Comparison of ENCODE assay signal across 30 mouse cellular contexts in the genomic region with DNA sequence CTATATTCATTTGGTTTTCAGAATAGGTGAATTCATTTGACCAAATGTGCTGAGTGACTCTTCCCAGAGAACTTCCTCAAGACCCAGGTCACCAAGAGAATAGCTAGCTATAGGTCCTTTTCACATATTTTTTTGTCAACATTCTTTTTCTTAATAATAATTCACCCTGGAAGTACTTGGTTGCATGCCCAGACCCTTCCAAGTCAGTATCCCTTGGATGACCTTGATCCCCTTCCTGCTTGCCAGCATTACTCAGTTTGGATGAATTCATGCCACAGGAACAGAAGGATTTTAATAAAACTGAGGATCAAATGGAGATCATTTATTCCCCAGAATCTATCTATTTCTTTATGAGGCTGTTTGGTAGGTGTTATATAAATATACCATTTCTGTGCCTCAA. TPM values are rescaled to one million over a fixed set of nuclear protein-coding genes. Genes with fewer than 3 reads are reported as not detected.
DNase-seq lines count a peak whose midpoint lies in the region.
"Had no signal": no experiment of that assay in that cellular context is flagged by ENCODE, and none has a peak within 500 bp of the region (broad histone marks: within the 10 kb centered on the region; RNA-seq: fewer than 3 reads in every experiment).

No protein-coding gene starts in this region.

- no peaks in the 10 kb centered on the region for H3K4me1 ChIP-seq in limb, embryonic 10.5 days
- H3K4me1 ChIP-seq: embryonic facial prominence, embryonic 12.5 days; embryonic facial prominence, embryonic 15.5 days; hindbrain, embryonic 12.5 days; hindbrain, embryonic 15.5 days had no signal

- H3K36me3 ChIP-seq in limb, embryonic 10.5 days = no peaks in the 10 kb centered on the region
- H3K36me3 ChIP-seq: embryonic facial prominence, embryonic 12.5 days; embryonic facial prominence, embryonic 15.5 days; G1E; hindbrain, embryonic 12.5 days; hindbrain, embryonic 15.5 days had no signal

- no peaks in the 10 kb centered on the region for H3K9me3 ChIP-seq in limb, embryonic 10.5 days (replicated peaks)
- H3K9me3 ChIP-seq: embryonic facial prominence, embryonic 12.5 days; embryonic facial prominence, embryonic 15.5 days; G1E; hindbrain, embryonic 12.5 days; hindbrain, embryonic 15.5 days had no signal

- H3K27me3 ChIP-seq in limb, embryonic 10.5 days (ENCODE audit: low read depth, poor library complexity, severe bottlenecking) = no peaks in the 10 kb centered on the region
- H3K27me3 ChIP-seq: CH12.LX; embryonic facial prominence, embryonic 12.5 days; embryonic facial prominence, embryonic 15.5 days; hindbrain, embryonic 12.5 days; hindbrain, embryonic 15.5 days; Patski had no signal

- no peak overlapping the region for H3K27ac ChIP-seq in limb, embryonic 10.5 days
- H3K27ac ChIP-seq: embryonic facial prominence, embryonic 12.5 days; embryonic facial prominence, embryonic 15.5 days; hindbrain, embryonic 12.5 days; hindbrain, embryonic 15.5 days had no signal

- DNase-seq in adrenal gland, adult 2 months = peak; percentile 22
- no peak for DNase-seq in adrenal gland, postnatal 4 days (ENCODE audit: low spot score in 2 of 2)
- peak; percentile 14 to 30 for DNase-seq in cerebellum, postnatal 14 days
- DNase-seq in cerebellum, postnatal 4 days (ENCODE audit: low spot score in 2 of 2) = no peak
- DNase-seq in adrenal gland, postnatal 25 days = peak; percentile 2
- DNase-seq in limb, embryonic 10.5 days (ENCODE audit: low spot score) = no peak
- no peak for DNase-seq in left cerebral cortex, adult 18-20 months (ENCODE audit: low spot score in 2 of 2)
- DNase-seq: B cell, adult 2 months; cerebellum, adult 18-20 months; cerebellum, adult 9-10 months; gastrocnemius, postnatal 14 days; heart, adult 11 months; kidney, adult 2 months had no signal

- H3K4me3 ChIP-seq in limb, embryonic 10.5 days = no peak overlapping the region
- H3K4me3 ChIP-seq: embryonic facial prominence, embryonic 12.5 days; embryonic facial prominence, embryonic 15.5 days; hindbrain, embryonic 12.5 days; hindbrain, embryonic 15.5 days had no signal

RNA-seq across cellular contexts. Expression of a gene that starts 44.9 kb away (rescaled TPM):
- not detected for total RNA-seq in adrenal gland, adult 2 months (2021)
- not detected in 2 replicates for polyA plus RNA-seq in adrenal gland, adult 2 months (2012; rRNA removed)
- total RNA-seq in adrenal gland, postnatal 4 days (2021) = 1 to 10 TPM in 1 of 2 experiments, under 1 TPM in 1; 0.14 to 1.3 TPM
- not detected in 2 replicates for total RNA-seq in adrenal gland, postnatal 25 days (2021)
- polyA plus RNA-seq in limb, embryonic 10.5 days (2016; fragmentation: Nextera tagmentation; extraction: Ambion mirVana) = not detected in 2 replicates
- 100 to 1,000 TPM; 184 to 189 TPM for total RNA-seq in left cerebral cortex, adult 18-20 months (2021)
- total RNA-seq: common myeloid progenitor, adult 5-6 weeks; gastrocnemius, postnatal 4 days; heart, adult 8-10 months; heart, postnatal 25 days; hematopoietic stem cell, adult 5-6 weeks had no signal
- polyA plus RNA-seq: G1E; heart, embryonic 14.5 days; heart, postnatal 0 days; intestine, embryonic 14.5 days; intestine, postnatal 0 days; kidney, adult 2 months; Patski had no signal

RNA-seq across cellular contexts. Expression of a gene that starts 45.7 kb away (rescaled TPM):
- total RNA-seq in adrenal gland, adult 2 months (2021) = not detected
- polyA plus RNA-seq in adrenal gland, adult 2 months (2012; rRNA removed) = not detected in 2 replicates
- total RNA-seq in adrenal gland, postnatal 4 days (2021) = not detected
- total RNA-seq in adrenal gland, postnatal 25 days (2021) = not detected in 2 replicates
- polyA plus RNA-seq in limb, embryonic 10.5 days (2016; fragmentation: Nextera tagmentation; extraction: Ambion mirVana) = 0.04 TPM in 1 of 2 replicates, not detected in the other
- total RNA-seq in left cerebral cortex, adult 18-20 months (2021) = not detected
- total RNA-seq: CH12.LX; common myeloid progenitor, adult 5-6 weeks; heart, adult 8-10 months; heart, postnatal 25 days; hematopoietic stem cell, adult 5-6 weeks had no signal
- polyA plus RNA-seq: forebrain, embryonic 14.5 days; G1E; intestine, embryonic 14.5 days; intestine, postnatal 0 days; kidney, adult 2 months had no signal

Comparison
In these comparisons a context has a peak if more than half of its experiments do, and no peak if none do; other contexts are left out.
1. DNase-seq: peak in adrenal gland, adult 2 months (single experiment), cerebellum, postnatal 14 days (2 of 2) and adrenal gland, postnatal 25 days (single experiment); none in adrenal gland, postnatal 4 days (0 of 2), cerebellum, postnatal 4 days (0 of 2), limb, embryonic 10.5 days (single experiment) and left cerebral cortex, adult 18-20 months (0 of 2).
2. RNA of a gene that starts 44.9 kb away (total RNA-seq): 184 to 189 TPM in left cerebral cortex, adult 18-20 months; 0.14 to 1.3 TPM in adrenal gland, postnatal 4 days, not detected in adrenal gland, adult 2 months and not detected in adrenal gland, postnatal 25 days; every median in the first group is over 10 times any median in the second.